Mouse (Mus musculus): ENCODE measurements around the gene Saa1. TPM values are rescaled to one million over a fixed set of nuclear protein-coding genes. Genes with fewer than 3 reads are reported as not detected.
"Not testable (repeated sequence)": the region's sequence is repeated elsewhere in the genome, so short reads cannot be mapped to it uniquely, and the experiment has no call there.

Saa1 gene
- 0.59 and 1.2 TPM in 2 replicates for polyA plus RNA-seq (2014; fragmentation: Nextera tagmentation; extraction: Ambion mirVana)

DNA sequence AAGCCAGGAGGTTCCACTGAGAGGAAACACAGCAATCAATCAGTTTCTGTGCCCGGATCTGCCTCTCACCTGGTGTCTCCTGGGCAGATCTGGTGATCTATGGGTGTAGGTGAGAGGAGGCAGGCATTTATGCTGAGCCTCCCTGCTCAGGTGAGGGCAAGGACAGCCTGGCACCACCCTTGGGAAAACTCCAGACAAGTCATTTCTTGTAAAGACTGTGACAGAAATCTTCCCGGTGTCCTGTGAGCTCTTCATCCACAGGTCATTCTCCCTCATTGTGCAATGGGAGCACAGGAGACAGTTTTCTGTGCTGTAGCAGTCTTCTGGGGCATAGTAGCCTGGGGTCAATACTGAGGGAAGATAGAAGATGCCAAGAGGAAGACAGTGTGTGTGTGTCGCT is at the start of gene Saa1:
Gene Saa1, minus strand, starts transcription at position 101 of the 400 bp plus-strand sequence.
- H3K36me3 ChIP-seq (ENCODE audit: control insufficient read depth, insufficient read depth, low read length); H3K4me3 ChIP-seq (ENCODE audit: low read depth, low read length); H3K4me1 ChIP-seq (ENCODE audit: control insufficient read depth, insufficient read depth, low read length); H3K4me2 ChIP-seq (replicated peaks; ENCODE audit: low read depth, low read length); ATAC-seq (ENCODE audit: insufficient number of reproducible peaks, insufficient read depth, low FRiP score, low read depth); H3K9me3 ChIP-seq (ENCODE audit: control insufficient read depth, low read depth, low read length); H3K9ac ChIP-seq (replicated peaks; ENCODE audit: low read depth, low read length); H3K27me3 ChIP-seq (ENCODE audit: control insufficient read depth, insufficient read depth, low read length); H3K27ac ChIP-seq (ENCODE audit: low read length): not testable (repeated sequence)
- 70% methylated on average over 3 of the region's 3 CpGs for WGBS

DNA sequence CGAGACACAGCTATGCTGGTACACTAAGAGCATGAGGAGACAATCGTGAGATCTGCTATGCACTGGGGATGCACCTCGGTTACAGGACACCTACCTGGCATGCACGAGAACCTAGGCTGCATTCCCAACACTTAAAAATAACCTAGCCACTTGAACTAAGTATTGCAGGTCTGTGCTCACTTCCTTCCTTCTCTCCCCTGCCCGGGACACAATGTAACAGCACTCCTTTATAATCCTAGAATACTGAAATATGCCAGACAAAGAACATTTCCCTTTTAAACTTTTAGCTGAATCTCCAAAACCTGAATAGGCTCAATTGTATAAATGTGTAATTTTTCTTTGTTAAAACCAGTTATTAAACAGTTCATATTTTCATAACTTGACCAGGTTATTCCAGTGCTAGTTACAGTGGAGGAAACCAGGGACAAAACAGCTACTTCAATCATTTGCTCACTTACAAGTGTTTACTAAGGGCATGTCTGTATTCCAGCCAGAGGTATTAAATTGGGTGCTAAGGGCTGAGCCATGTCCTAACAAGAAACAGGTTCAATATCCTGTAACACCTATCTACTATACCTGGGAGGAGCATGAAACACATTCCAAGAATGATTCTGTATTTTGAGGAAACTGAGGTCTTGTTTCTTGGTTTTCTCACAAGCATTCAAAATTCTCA is 46.5 kb upstream of the Saa1 start:
- Histone ChIP-seq H3K9ac (replicated peaks; ENCODE audit: low read depth, low read length) (no peak overlapping the region), H3K36me3 (ENCODE audit: control insufficient read depth, insufficient read depth, low read length) (peaks cover 27% of the 10 kb centered on the region; the same call in 1 of the 2 replicates), H3K4me2 (replicated peaks; ENCODE audit: low read depth, low read length) (no peak overlapping the region), H3K4me1 (ENCODE audit: control insufficient read depth, insufficient read depth, low read length) (no peaks in the 10 kb centered on the region), H3K27me3 (ENCODE audit: control insufficient read depth, insufficient read depth, low read length) (no peaks in the 10 kb centered on the region), H3K9me3 (ENCODE audit: control insufficient read depth, low read depth, low read length) (no peaks in the 10 kb centered on the region), H3K27ac (ENCODE audit: low read length) (no peak overlapping the region), H3K4me3 (ENCODE audit: low read depth, low read length) (no peak overlapping the region)
- WGBS, result 86% methylated on average over 5 of the region's 5 CpGs
- no peak for ATAC-seq (ENCODE audit: insufficient number of reproducible peaks, insufficient read depth, low FRiP score, low read depth)

DNA sequence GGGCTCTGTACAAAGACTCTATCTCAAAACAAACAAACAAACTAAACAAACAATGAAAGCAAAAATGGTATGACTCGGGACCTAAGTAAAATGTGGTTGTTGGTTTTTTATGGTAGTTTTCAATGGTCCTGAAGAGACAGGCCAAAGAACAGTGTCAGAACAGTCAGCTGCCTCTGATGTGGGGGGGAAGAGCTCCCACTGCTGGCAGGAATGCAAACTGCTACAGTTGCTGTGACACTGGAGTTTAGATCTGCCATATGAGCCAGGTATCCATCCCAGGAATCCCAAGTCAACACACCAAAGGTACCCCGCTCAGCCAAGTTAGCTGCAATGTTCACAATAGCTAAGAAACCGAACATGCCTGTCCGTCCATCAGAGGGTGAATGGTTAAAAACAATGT is 27.9 kb upstream of the Saa1 start:
- H3K4me2 ChIP-seq (replicated peaks; ENCODE audit: low read depth, low read length), result no peak overlapping the region

DNA sequence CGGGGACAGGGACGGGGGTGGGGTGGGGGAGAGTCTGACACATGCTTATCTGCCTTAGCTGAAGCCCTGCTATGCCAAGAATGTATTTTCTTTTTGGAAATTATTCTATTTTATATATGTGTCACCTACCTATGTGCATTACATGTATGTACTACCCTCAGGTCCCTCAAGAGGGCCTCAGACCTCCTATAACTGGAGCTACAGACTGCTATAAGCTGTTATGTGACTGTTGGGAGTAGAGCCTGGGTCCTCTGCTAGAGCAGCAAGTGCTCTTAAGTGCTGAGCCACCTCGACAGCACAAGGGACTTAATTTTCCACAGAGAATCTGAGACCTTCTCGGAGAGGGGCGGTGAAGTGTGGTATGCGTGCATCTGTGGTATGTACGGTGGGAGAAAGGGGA is 25.7 kb upstream of the Saa1 start:
- ATAC-seq (ENCODE audit: insufficient number of reproducible peaks, insufficient read depth, low FRiP score, low read depth), result no peak
- 92% methylated on average over 7 of the region's 7 CpGs for WGBS
- no peak overlapping the region for H3K27ac ChIP-seq (ENCODE audit: low read length)

More for the DNA sequence above, 27.9 kb upstream of the Saa1 start:
- no peaks in the 10 kb centered on the region for H3K4me1 ChIP-seq (ENCODE audit: control insufficient read depth, insufficient read depth, low read length)
- H3K9me3 ChIP-seq (ENCODE audit: control insufficient read depth, low read depth, low read length), result no peaks in the 10 kb centered on the region
- WGBS, result 58% methylated on average over 4 of the region's 4 CpGs
- peaks cover 48% of the 10 kb centered on the region for H3K36me3 ChIP-seq (ENCODE audit: control insufficient read depth, insufficient read depth, low read length)
- H3K27ac ChIP-seq (ENCODE audit: low read length), result no peak overlapping the region
- ATAC-seq (ENCODE audit: insufficient number of reproducible peaks, insufficient read depth, low FRiP score, low read depth), result no peak
- no peaks in the 10 kb centered on the region for H3K27me3 ChIP-seq (ENCODE audit: control insufficient read depth, insufficient read depth, low read length)
- no peak overlapping the region for H3K4me3 ChIP-seq (ENCODE audit: low read depth, low read length)
- no peak overlapping the region for H3K9ac ChIP-seq (replicated peaks; ENCODE audit: low read depth, low read length)

DNA sequence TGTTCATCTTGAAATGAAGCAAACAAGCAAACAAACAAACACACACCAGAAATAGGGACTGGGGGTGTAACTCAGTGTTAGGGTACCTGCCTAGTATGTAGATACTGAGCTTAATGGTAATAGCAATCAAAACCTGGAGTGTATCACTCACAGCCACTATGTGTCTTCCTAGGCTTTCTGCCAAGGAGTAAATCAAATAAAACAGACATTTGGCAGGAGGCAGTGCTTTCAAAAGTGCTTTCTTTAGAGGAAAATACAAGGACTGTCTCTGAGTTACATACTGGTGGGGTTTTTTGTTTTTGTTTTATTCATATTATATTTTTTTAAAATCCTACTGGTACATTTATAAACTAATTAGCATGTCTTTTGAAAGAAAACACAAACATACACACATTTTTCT is 24.6 kb upstream of the Saa1 start:
- no peak overlapping the region for H3K4me2 ChIP-seq (replicated peaks; ENCODE audit: low read depth, low read length)
- no peak overlapping the region for H3K27ac ChIP-seq (ENCODE audit: low read length)
- ATAC-seq (ENCODE audit: insufficient number of reproducible peaks, insufficient read depth, low FRiP score, low read depth), result no peak
- no peaks in the 10 kb centered on the region for H3K9me3 ChIP-seq (ENCODE audit: control insufficient read depth, low read depth, low read length)
- no peak overlapping the region for H3K9ac ChIP-seq (replicated peaks; ENCODE audit: low read depth, low read length)
- no peaks in the 10 kb centered on the region for H3K4me1 ChIP-seq (ENCODE audit: control insufficient read depth, insufficient read depth, low read length)
- peaks cover 59% of the 10 kb centered on the region for H3K36me3 ChIP-seq (ENCODE audit: control insufficient read depth, insufficient read depth, low read length)
- H3K4me3 ChIP-seq (ENCODE audit: low read depth, low read length), result no peak overlapping the region
- no peaks in the 10 kb centered on the region for H3K27me3 ChIP-seq (ENCODE audit: control insufficient read depth, insufficient read depth, low read length)

More for the DNA sequence above, 25.7 kb upstream of the Saa1 start:
- Histone ChIP-seq H3K27me3 (ENCODE audit: control insufficient read depth, insufficient read depth, low read length) (no peaks in the 10 kb centered on the region), H3K36me3 (ENCODE audit: control insufficient read depth, insufficient read depth, low read length) (peaks cover 61% of the 10 kb centered on the region), H3K4me3 (ENCODE audit: low read depth, low read length) (no peak overlapping the region), H3K4me2 (replicated peaks; ENCODE audit: low read depth, low read length) (no peak overlapping the region), H3K9me3 (ENCODE audit: control insufficient read depth, low read depth, low read length) (no peaks in the 10 kb centered on the region), H3K9ac (replicated peaks; ENCODE audit: low read depth, low read length) (no peak overlapping the region), H3K4me1 (ENCODE audit: control insufficient read depth, insufficient read depth, low read length) (no peaks in the 10 kb centered on the region)

DNA sequence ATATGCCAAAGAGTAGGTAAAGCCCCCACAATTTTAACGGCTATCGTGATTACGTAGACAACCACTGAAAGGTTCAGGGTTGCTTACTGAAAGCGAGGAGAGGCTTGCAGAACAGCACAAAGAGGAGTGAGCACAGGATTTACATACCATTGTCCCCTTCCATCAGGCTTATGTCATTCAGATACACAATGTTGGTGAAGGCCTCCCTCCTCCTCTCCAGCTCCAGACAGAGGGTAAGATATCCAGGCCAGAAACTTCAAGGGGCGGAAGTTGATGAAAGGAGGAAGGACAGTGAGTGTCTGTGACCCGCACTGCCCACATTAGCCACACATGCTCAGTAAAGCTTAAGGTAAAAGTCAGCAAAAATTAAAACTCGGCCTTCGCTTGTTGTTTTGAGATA is 21.9 kb upstream of the Saa1 start:
- no peak overlapping the region for H3K9ac ChIP-seq (replicated peaks; ENCODE audit: low read depth, low read length)
- 93% methylated on average over 8 of the region's 8 CpGs for WGBS
- H3K4me3 ChIP-seq (ENCODE audit: low read depth, low read length), result no peak overlapping the region
- H3K9me3 ChIP-seq (ENCODE audit: control insufficient read depth, low read depth, low read length), result no peaks in the 10 kb centered on the region
- H3K36me3 ChIP-seq (ENCODE audit: control insufficient read depth, insufficient read depth, low read length), result peaks cover 67% of the 10 kb centered on the region
- ATAC-seq (ENCODE audit: insufficient number of reproducible peaks, insufficient read depth, low FRiP score, low read depth), result no peak
- H3K4me1 ChIP-seq (ENCODE audit: control insufficient read depth, insufficient read depth, low read length), result no peaks in the 10 kb centered on the region
- no peaks in the 10 kb centered on the region for H3K27me3 ChIP-seq (ENCODE audit: control insufficient read depth, insufficient read depth, low read length)
- no peak overlapping the region for H3K4me2 ChIP-seq (replicated peaks; ENCODE audit: low read depth, low read length)
- H3K27ac ChIP-seq (ENCODE audit: low read length), result no peak overlapping the region

DNA sequence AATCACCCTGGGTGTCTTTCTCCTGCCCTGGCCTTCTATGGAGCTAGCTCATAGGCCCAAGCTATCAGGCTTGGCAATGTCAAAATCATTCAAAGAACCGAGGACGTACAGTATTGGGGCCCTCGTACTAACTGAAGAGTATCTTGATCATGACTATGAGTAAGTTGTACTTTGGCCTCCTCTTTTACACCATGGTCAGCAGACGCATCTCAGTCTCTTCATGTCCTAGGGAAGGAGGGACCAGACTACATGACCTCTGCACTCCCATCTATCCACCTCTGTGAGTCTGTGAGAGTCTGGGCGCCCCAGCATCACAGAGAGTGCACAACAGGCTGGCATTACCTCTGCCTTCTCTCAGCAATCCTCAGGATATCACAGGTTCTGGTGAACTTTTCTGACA is 19.8 kb upstream of the Saa1 start:
- no peaks in the 10 kb centered on the region for H3K27me3 ChIP-seq (ENCODE audit: control insufficient read depth, insufficient read depth, low read length)
- H3K27ac ChIP-seq (ENCODE audit: low read length), result no peak overlapping the region
- H3K9me3 ChIP-seq (ENCODE audit: control insufficient read depth, low read depth, low read length), result no peaks in the 10 kb centered on the region
- H3K4me2 ChIP-seq (replicated peaks; ENCODE audit: low read depth, low read length), result no peak overlapping the region
- WGBS, result 89% methylated on average over 5 of the region's 5 CpGs
- ATAC-seq (ENCODE audit: insufficient number of reproducible peaks, insufficient read depth, low FRiP score, low read depth), result no peak
- no peak overlapping the region for H3K9ac ChIP-seq (replicated peaks; ENCODE audit: low read depth, low read length)
- no peaks in the 10 kb centered on the region for H3K4me1 ChIP-seq (ENCODE audit: control insufficient read depth, insufficient read depth, low read length)
- H3K4me3 ChIP-seq (ENCODE audit: low read depth, low read length), result no peak overlapping the region
- H3K36me3 ChIP-seq (ENCODE audit: control insufficient read depth, insufficient read depth, low read length), result peaks cover 58% of the 10 kb centered on the region

DNA sequence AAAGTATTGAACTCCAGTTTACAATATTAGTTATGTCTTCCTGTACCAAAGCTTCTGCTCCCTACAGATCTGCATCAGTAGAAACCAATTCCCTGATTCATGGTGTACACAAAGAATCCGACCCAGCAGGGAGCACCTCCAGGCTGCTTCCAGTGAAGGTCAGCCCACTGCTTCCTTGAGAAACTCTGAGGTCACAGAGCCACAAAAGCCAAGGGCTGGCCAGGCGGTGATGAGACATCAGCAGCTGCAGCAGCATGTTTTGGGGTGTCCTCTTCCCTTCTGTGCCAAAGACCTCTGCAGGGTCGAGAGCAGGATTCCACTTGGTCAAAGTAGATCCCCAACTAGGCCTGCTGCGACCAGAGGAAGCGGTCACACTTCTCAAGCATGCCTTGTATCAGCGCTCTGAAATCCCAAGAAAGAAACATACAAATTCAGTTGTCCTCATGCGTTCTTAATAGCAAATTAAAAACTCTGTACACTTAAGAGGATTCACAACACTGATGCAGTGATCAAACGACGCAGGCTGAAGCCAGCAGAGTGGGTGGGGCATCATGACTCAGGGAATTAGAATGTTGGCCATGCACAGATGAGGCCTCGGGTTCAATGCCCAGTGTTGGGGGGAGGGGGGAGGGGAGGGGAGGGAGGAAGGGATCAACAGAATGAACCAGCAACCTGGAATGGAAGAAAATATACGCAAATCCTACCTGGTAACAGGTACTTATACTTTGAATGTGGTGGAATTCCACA is 18.4 kb upstream of the Saa1 start:
- Histone ChIP-seq H3K9me3 (ENCODE audit: control insufficient read depth, low read depth, low read length) (no peaks in the 10 kb centered on the region), H3K4me1 (ENCODE audit: control insufficient read depth, insufficient read depth, low read length) (no peaks in the 10 kb centered on the region), H3K4me3 (ENCODE audit: low read depth, low read length) (no peak overlapping the region), H3K36me3 (ENCODE audit: control insufficient read depth, insufficient read depth, low read length) (peaks cover 49% of the 10 kb centered on the region), H3K9ac (replicated peaks; ENCODE audit: low read depth, low read length) (no peak overlapping the region), H3K27ac (ENCODE audit: low read length) (no peak overlapping the region), H3K4me2 (replicated peaks; ENCODE audit: low read depth, low read length) (no peak overlapping the region), H3K27me3 (ENCODE audit: control insufficient read depth, insufficient read depth, low read length) (no peaks in the 10 kb centered on the region)
- WGBS, result 77% methylated on average over 11 of the region's 11 CpGs
- no peak for ATAC-seq (ENCODE audit: insufficient number of reproducible peaks, insufficient read depth, low FRiP score, low read depth)
